Mouse (Mus musculus): ENCODE data around the gene Fam25c.

DNA sequence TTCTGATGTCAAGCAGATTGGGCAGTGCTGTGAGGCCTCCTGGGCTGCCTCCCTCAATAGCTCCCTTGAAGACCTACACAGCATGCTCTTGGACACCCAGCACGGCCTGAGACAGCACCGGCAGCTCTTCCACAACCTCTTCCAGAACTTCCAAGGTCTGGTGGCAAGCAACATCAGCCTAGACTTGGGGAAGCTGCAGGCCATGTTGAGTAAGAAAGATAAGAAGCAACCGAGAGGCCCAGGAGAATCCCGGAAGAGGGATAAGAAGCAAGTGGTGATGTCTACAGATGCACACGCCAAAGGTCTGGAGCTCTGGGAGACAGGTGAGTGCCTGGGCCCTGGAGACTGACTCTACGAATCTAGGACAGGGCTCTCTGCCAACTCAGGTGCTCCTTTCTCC lies 44.1 kb upstream of the Fam25c start:
- TF ChIP-seq CTCF (IDR thresholded peaks at IDR 0.05; ENCODE audit: borderline replicate concordance, extremely low read depth, insufficient read depth, insufficient read length) (no peak), POLR2A (IDR thresholded peaks at IDR 0.05; ENCODE audit: borderline replicate concordance, extremely low read depth, insufficient read depth, insufficient read length, poor library complexity, severe bottlenecking) (no peak)
